Mouse (Mus musculus) lung, embryonic 16.5 days (tissue): ENCODE results near the gene Mucl1. TPM values are rescaled to one million over a fixed set of nuclear protein-coding genes. Genes with fewer than 3 reads are reported as not detected.
"Not testable (repeated sequence)": the region's sequence is repeated elsewhere in the genome, so short reads cannot be mapped to it uniquely, and the experiment has no call there.

Experiments used
- ATAC-seq: fragments of 200-750 bp; cut with Nextera tagmentation; 2 replicates; pipeline ENCODE4 v1.8.0; 2017; ENCODE audit warnings: low read depth, mild to moderate bottlenecking, moderate library complexity
- H3K27ac ChIP-seq: fragments of 300-500 bp; sonication (generic); 2 replicates; pipeline ENCODE4 v1.5.1; 2014; ENCODE audit warnings: mild to moderate bottlenecking, control low read depth, low read length
- H3K27me3 ChIP-seq: fragments of 300-500 bp; sonication (generic); 2 replicates; pipeline ENCODE4 v1.6.1; 2014; ENCODE audit warnings: low read depth, low read length, mixed read lengths; ENCODE audit not compliant: control insufficient read depth, insufficient read depth
- H3K36me3 ChIP-seq: fragments of 300-500 bp; sonication (generic); 2 replicates; pipeline ENCODE4 v1.6.1; 2014; ENCODE audit warnings: low read length; ENCODE audit not compliant: control insufficient read depth, insufficient read depth
- H3K4me1 ChIP-seq: fragments of 300-500 bp; sonication (generic); replicated peaks from 2 replicates; pipeline ENCODE4 v1.6.1; 2014; ENCODE audit warnings: low read length, mixed read lengths; ENCODE audit not compliant: control insufficient read depth, insufficient read depth
- H3K4me2 ChIP-seq: fragments of 300-500 bp; sonication (generic); 2 replicates; pipeline ENCODE4 v1.6.1; 2014; ENCODE audit warnings: low read depth, low read length, control low read depth
- H3K4me3 ChIP-seq: fragments of 300-500 bp; sonication (generic); 2 replicates; pipeline ENCODE4 v1.5.1; 2014; ENCODE audit warnings: mild to moderate bottlenecking, low read length, control low read depth
- H3K9ac ChIP-seq: fragments of 300-500 bp; sonication (generic); 2 replicates; pipeline ENCODE4 v1.6.1; 2014; ENCODE audit warnings: low read length, control low read depth
- H3K9me3 ChIP-seq: fragments of 300-500 bp; sonication (generic); 2 replicates; pipeline ENCODE4 v1.6.1; 2016; ENCODE audit warnings: low read length; ENCODE audit not compliant: control insufficient read depth
- WGBS: fragments of 180-500 bp; shearing (Covaris S2); extraction: QIAGEN DNeasy Blood & Tissue Kit; methylation state at CpG from one replicate; pipeline ENCODE4 v1.1.7; 2014; 5-methylcytosine and 5-hydroxymethylcytosine counted together
- polyA plus RNA-seq: library from polyadenylated mRNA; unstranded; fragments of >200 nt; fragmentation: Nextera tagmentation; extraction: Ambion mirVana; gene quantifications from 2 replicates; pipeline ENCODE4 v1.2.1, GENCODE M21; 2015

Mucl1 gene
- polyA plus RNA-seq, result not detected in 2 replicates

DNA sequence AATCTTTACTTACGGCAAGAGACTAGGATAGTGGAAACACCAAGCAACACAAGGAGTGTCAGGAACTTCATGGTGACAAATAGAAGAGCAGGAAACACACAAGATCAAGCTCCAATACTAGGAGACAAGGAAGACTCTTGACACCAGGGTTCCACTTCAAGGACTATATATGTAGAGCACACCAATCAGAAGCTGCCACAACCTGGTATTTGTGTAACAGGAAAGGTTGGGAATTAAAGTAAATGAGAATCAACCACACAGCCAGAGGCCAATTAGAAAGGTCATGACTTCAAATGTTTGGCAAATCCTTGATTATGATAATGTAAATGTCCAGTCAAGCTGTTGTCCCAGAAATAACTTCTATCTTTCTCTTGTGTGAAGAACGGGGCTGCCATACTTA, at the start of gene Mucl1:
Gene Mucl1 (minus strand): TSS at position 101 of the 400 bp plus-strand sequence.
- Histone ChIP-seq H3K9me3 (no peaks in the 10 kb centered on the region), H3K4me2 (no peak within 1 kb of the TSS), H3K27ac (no peak within 1 kb of the TSS), H3K27me3 (no peaks in the 10 kb centered on the region), H3K4me3 (no peak within 1 kb of the TSS), H3K36me3 (no peaks in the 10 kb centered on the region), H3K9ac (no peak within 1 kb of the TSS), H3K4me1 (no peaks in the 10 kb centered on the region)
- 86% methylated on average over 2 of the region's 2 CpGs for WGBS
- ATAC-seq, result no peak

DNA sequence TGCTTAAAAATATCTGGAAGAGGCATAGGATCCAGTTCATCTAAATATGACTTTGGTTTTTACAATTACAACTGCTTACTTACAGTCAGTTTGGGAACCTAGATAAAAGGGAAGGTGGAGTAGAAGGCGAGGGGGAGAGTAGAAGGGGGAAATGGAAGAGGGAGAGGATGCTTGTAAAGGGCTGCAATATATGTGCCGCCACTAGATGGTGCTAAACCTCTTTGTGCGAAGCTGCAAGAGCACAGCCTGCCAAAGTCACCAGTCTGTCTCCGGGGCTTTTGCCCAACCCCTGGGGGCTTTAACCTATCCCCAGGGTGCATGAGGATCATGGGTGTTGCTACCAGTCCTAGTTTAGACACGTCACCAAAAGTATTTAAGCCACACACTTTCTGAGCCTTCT, 11.6 kb upstream of the Mucl1 start:
- not testable (repeated sequence) for H3K4me2 ChIP-seq, ATAC-seq, H3K36me3 ChIP-seq, H3K4me1 ChIP-seq, H3K27me3 ChIP-seq, H3K27ac ChIP-seq, H3K9me3 ChIP-seq, H3K9ac ChIP-seq, H3K4me3 ChIP-seq
- WGBS, result 7% methylated on average over 5 of the region's 5 CpGs

DNA sequence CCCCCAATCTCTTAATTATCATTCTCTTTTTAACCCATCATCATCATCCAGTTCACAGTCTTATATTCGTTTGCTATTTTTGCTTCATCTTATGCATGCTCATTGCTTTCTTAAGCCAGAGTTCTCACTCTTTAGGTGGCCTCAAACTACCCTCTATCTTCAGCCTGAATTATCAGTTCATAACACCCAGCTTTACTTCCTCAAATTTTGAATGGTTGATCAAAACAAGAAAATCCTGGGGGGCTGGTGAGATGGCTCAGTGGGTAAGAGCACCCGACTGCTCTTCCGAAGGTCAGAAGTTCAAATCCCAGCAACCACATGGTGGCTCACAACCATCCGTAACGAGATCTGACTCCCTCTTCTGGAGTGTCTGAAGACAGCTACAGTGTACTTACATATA, 38.4 kb downstream of the Mucl1 start:
- H3K27me3 ChIP-seq, H3K27ac ChIP-seq, ATAC-seq, H3K36me3 ChIP-seq, H3K9ac ChIP-seq, H3K4me1 ChIP-seq, H3K9me3 ChIP-seq, H3K4me3 ChIP-seq, H3K4me2 ChIP-seq: not testable (repeated sequence)
- WGBS, result 76% methylated on average over 3 of the region's 5 CpGs

Other genes starting within 250 kb of the Mucl1 start
- 6.9 and 8.2 TPM in 2 replicates for gene Ppp1r1a, start 217.5 kb downstream of the Mucl1 start, polyA plus RNA-seq
- not detected in 2 replicates for gene Glycam1, start 190.4 kb downstream of the Mucl1 start, polyA plus RNA-seq
- not detected in 2 replicates for gene Mucl2, start 143.8 kb upstream of the Mucl1 start, polyA plus RNA-seq